Mouse (Mus musculus) CH12.LX (cell line): ENCODE data around the gene Pdcd5.

ENCODE experiments used
- BHLHE40 ChIP-seq: IDR thresholded peaks from 2 replicates; pipeline ENCODE4 v1.6.1; 2011; ENCODE audit warnings: mild to moderate bottlenecking, low read depth, low read length, improper control_type of control experiment
- CHD2 ChIP-seq: IDR thresholded peaks from 2 replicates; pipeline ENCODE4 v1.6.1; 2011; ENCODE audit warnings: low read length, improper control_type of control experiment
- CTCF ChIP-seq, 2 experiments: IDR thresholded peaks in 1 of 2; conservative IDR thresholded peaks in 1 of 2; 2 replicates each; pipeline ENCODE4 v1.5.1; 2011 to 2012; ENCODE audit warnings: low read depth in 2 of 2, low read length in 2 of 2, improper control_type of control experiment in 1 of 2, inconsistent platforms in 1 of 2, mild to moderate bottlenecking in 1 of 2, moderate library complexity in 1 of 2
- ELF1 ChIP-seq: IDR thresholded peaks from 2 replicates; pipeline ENCODE4 v1.6.1; 2014; ENCODE audit warnings: low read depth, mild to moderate bottlenecking, inconsistent platforms, low read length, improper control_type of control experiment
- JUN ChIP-seq: IDR thresholded peaks from 2 replicates; pipeline ENCODE4 v1.6.1; 2011; ENCODE audit warnings: low read depth, mild to moderate bottlenecking, low read length, improper control_type of control experiment, moderate library complexity; ENCODE audit not compliant: insufficient read depth
- KAT2A ChIP-seq: IDR thresholded peaks from 2 replicates; pipeline ENCODE4 v1.6.1; 2012; ENCODE audit warnings: low read length, improper control_type of control experiment, inconsistent platforms; ENCODE audit not compliant: insufficient replicate concordance
- TBP ChIP-seq: conservative IDR thresholded peaks from 2 replicates; pipeline ENCODE4 v1.6.1; 2011; ENCODE audit warnings: low read depth, low read length, improper control_type of control experiment
- USF1 ChIP-seq: IDR thresholded peaks from 2 replicates; pipeline ENCODE4 v1.6.1; 2014; ENCODE audit warnings: low read depth, mild to moderate bottlenecking, inconsistent platforms, low read length, improper control_type of control experiment

- TF ChIP-seq USF1 (no peak), BHLHE40 (no peak), CHD2 (no peak), CTCF (conservative IDR thresholded peaks at IDR 0.05 in 1 of 2, IDR thresholded peaks at IDR 0.05 in 1 of 2; ENCODE audit: low read depth in 2 of 2, low read length in 2 of 2) (peak in 1 of 2 experiments; percentile 51; a peak in 3 of 4 replicates), TBP (no peak), JUN (no peak), KAT2A (no peak), ELF1 (no peak)
Measured at GRCm38 (mm10) chr7:35650716-35651410, 3.5 kb upstream of the Pdcd5 start.
